Mouse (Mus musculus) ES-E14 (cell line): ENCODE results near the gene Fam178b. TPM values are rescaled to one million over a fixed set of nuclear protein-coding genes. Genes with fewer than 3 reads are reported as not detected.

Experiments used
- DNase-seq: peaks from one replicate; pipeline ENCODE4 v3.0.0-alpha.2; 2013; ENCODE audit warnings: low read depth, low spot score
- H3K27ac ChIP-seq: 2 replicates; pipeline ENCODE4 v1.5.1; 2012; ENCODE audit warnings: low read depth, mild to moderate bottlenecking, low read length, moderate library complexity, mixed read lengths; ENCODE audit not compliant: poor library complexity, insufficient read depth, severe bottlenecking
- H3K36me3 ChIP-seq: 2 replicates; pipeline ENCODE4 v1.6.1; 2012; ENCODE audit warnings: mild to moderate bottlenecking, low read length, moderate library complexity, mixed read lengths; ENCODE audit not compliant: control insufficient read depth, poor library complexity, insufficient read depth, severe bottlenecking
- H3K4me1 ChIP-seq, 2 experiments: fragments of 150-350 bp in 1 of 2; sonication (generic) in 1 of 2; 2 replicates each; pipeline ENCODE4 v1.6.1; 2012; ENCODE audit warnings: low read length in 2 of 2, mild to moderate bottlenecking in 1 of 2, mixed read lengths in 1 of 2; ENCODE audit not compliant: control insufficient read depth in 2 of 2, insufficient read depth in 2 of 2, poor library complexity in 1 of 2
- H3K4me3 ChIP-seq, 2 experiments: fragments of 150-350 bp in 1 of 2; sonication (generic) in 1 of 2; 2 replicates each; pipeline ENCODE4 v1.5.1; 2012; ENCODE audit warnings: low read length in 2 of 2, low read depth in 1 of 2, mild to moderate bottlenecking in 1 of 2, mixed read lengths in 1 of 2; ENCODE audit not compliant: insufficient read depth in 1 of 2, poor library complexity in 1 of 2, severe bottlenecking in 1 of 2
- H3K9ac ChIP-seq: 2 replicates; pipeline ENCODE4 v1.6.1; 2012; ENCODE audit warnings: low read depth, mild to moderate bottlenecking, low read length, mixed read lengths; ENCODE audit not compliant: poor library complexity, insufficient read depth, severe bottlenecking
- H3K9me3 ChIP-seq: fragments of 150-350 bp; sonication (generic); 2 replicates; pipeline ENCODE4 v1.6.1; 2012; ENCODE audit warnings: low read depth, mild to moderate bottlenecking, low read length; ENCODE audit not compliant: control insufficient read depth, insufficient read depth
- CHD2 ChIP-seq: IDR thresholded peaks from 2 replicates; pipeline ENCODE4 v1.6.1; 2014; ENCODE audit warnings: mild to moderate bottlenecking, low read depth, low read length, inconsistent platforms
- HCFC1 ChIP-seq: IDR thresholded peaks from 2 replicates; pipeline ENCODE4 v1.6.1; 2012; ENCODE audit warnings: low read length, inconsistent platforms, borderline replicate concordance; ENCODE audit not compliant: insufficient read depth
- MAFK ChIP-seq: IDR thresholded peaks from 2 replicates; pipeline ENCODE4 v1.6.1; 2014; ENCODE audit warnings: mild to moderate bottlenecking, low read depth, low read length, inconsistent platforms; ENCODE audit not compliant: insufficient read depth
- ZC3H11A ChIP-seq: IDR thresholded peaks from 2 replicates; pipeline ENCODE4 v1.6.1; 2012; ENCODE audit warnings: low read depth, mild to moderate bottlenecking, inconsistent platforms, low read length, borderline replicate concordance
- ZNF384 ChIP-seq: IDR thresholded peaks from 2 replicates; pipeline ENCODE4 v1.6.1; 2012; ENCODE audit warnings: low read depth, low read length, inconsistent platforms
- in situ Hi-C, 2 experiments: fragments of 600-800 bp; cut with MboI; formaldehyde crosslinking; loops; one replicate each; pipeline ENCODE4 v1.15.1; 2025; ENCODE audit warnings: low sequenced_read_pairs in 2 of 2, inconsistent platforms in 1 of 2; ENCODE audit not compliant: unreplicated experiment in 2 of 2
- total RNA-seq: library from RNA; depleted of rRNA; stranded (reverse); fragments of 300-350 nt; gene quantifications from 2 replicates; pipeline ENCODE4 v1.2.3, GENCODE M21; 2012; rRNA removed

The Fam178b gene
- 8.0 and 11.2 TPM in 2 replicates for total RNA-seq

GRCm38 (mm10) chr1:36682620-36683355 is at the start of gene Fam178b:
Gene Fam178b, minus strand, starts transcription at chr1:36683183.
- Histone ChIP-seq H3K4me1 (peaks cover 0 to 7% of the 10 kb centered on the region in 2 experiments; a peak in 1 of 4 replicates), H3K36me3 (no peaks in the 10 kb centered on the region), H3K9ac (peak within 1 kb of the TSS; percentile 72), H3K27ac (no peak within 1 kb of the TSS), H3K4me3 (peak within 1 kb of the TSS; percentile 63 to 64), H3K9me3 (no peaks in the 10 kb centered on the region)
- in situ Hi-C loops: no loop called here
- no peak for TF ChIP-seq HCFC1
- TF ChIP-seq MAFK: no peak
- no peak for TF ChIP-seq ZNF384
- no peak for TF ChIP-seq CHD2
- TF ChIP-seq ZC3H11A: no peak
- no peak for DNase-seq

GRCm38 (mm10) chr1:36724057-36724431 is 41.1 kb upstream of the Fam178b start:
- no peak overlapping the region for H3K4me3 ChIP-seq
- no peak overlapping the region for H3K27ac ChIP-seq
- no peak for DNase-seq
- no peaks in the 10 kb centered on the region for H3K9me3 ChIP-seq
- H3K9ac ChIP-seq: no peak overlapping the region
- H3K4me1 ChIP-seq: no peaks in the 10 kb centered on the region
- H3K36me3 ChIP-seq: no peaks in the 10 kb centered on the region
- in situ Hi-C loops: no loop called here
- no peak for TF ChIP-seq MAFK
- no peak for TF ChIP-seq CHD2
- TF ChIP-seq ZC3H11A: no peak
- no peak for TF ChIP-seq HCFC1
- no peak for TF ChIP-seq ZNF384

DNA sequence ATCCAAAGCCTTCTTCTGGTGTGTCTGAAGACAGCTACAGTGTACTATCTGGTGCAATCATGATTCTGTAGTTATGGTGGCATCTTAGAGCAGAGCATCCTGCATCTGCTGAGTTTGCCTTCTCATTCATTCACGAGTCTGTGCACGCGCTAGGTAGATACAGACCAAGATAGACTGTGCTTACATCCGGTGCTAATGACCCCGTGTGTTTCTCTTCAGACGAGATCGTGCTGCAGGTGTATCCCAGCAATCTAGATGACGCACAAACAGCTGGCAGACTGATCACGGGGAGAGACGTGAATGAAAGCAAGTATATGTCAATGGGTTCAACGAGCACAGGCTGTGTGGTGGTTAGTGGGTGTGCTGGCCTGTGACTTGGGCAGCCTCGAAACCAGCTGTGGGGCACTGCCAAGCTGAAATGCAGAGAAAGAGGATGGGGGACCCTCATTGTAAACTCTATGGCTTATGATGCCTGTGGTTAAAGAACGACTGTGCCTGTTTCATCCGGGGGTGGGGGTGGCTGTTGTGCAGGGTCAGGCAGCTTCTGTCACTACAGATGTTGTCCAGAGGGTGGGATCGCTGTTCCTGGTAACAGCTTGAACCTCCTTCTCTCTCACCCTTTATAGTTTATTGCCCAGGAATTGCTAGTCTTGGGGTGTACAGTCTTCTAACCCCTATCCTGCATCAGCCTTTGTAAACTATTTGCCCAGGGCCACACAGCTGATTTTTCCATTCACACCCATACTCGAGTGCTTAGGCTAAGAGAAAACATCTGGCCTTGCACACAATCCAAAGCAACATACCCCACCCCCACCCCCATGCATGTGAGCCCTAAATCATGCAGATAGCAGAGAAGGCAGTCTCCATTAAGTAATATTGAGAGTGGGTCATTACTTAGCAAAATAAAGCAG is 40.4 kb upstream of the Fam178b start:
- Histone ChIP-seq H3K4me1 (no peaks in the 10 kb centered on the region), H3K4me3 (no peak overlapping the region), H3K27ac (no peak overlapping the region), H3K9me3 (no peaks in the 10 kb centered on the region), H3K9ac (no peak overlapping the region), H3K36me3 (no peaks in the 10 kb centered on the region)
- TF ChIP-seq ZC3H11A (no peak), HCFC1 (no peak), CHD2 (no peak), ZNF384 (no peak), MAFK (no peak)
- DNase-seq: no peak
- in situ Hi-C loops: no loop called here

DNA sequence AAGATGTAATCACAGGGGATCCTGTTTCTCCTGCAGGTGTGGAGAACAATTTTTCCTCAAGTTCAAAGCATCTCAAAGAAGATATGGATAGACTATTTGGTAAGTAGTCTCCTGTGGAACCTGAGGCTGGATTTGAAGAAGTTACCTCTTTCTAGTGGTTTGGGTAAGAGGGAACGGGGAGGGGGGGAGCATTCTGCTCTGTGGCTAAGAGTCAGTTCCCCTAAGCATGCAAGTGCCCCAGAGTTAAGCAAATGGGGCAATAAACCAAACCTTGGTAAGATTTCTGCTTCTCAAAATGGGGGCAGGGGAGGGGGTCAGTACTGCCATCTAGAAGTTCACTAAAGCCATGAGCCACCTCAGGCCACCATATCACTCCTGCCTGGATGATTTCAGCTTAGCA is 35.8 kb upstream of the Fam178b start:
- in situ Hi-C loops: no loop called here
- Histone ChIP-seq H3K27ac (no peak overlapping the region), H3K9me3 (no peaks in the 10 kb centered on the region), H3K4me3 (no peak overlapping the region), H3K9ac (no peak overlapping the region), H3K36me3 (no peaks in the 10 kb centered on the region), H3K4me1 (no peaks in the 10 kb centered on the region)
- no peak for TF ChIP-seq ZC3H11A
- no peak for TF ChIP-seq CHD2
- no peak for TF ChIP-seq MAFK
- TF ChIP-seq HCFC1: no peak
- no peak for DNase-seq
